Mouse (Mus musculus) hindbrain, embryonic 15.5 days (tissue): ENCODE measurements around the gene Psg19. TPM values are rescaled to one million over a fixed set of nuclear protein-coding genes. Genes with fewer than 3 reads are reported as not detected.
A peak's percentile ranks its signal among the peaks of the same experiment; 100 is the strongest.
"Not testable (repeated sequence)": the region's sequence is repeated elsewhere in the genome, so short reads cannot be mapped to it uniquely, and the experiment has no call there.

Experiments used
- ATAC-seq: fragments of 200-750 bp; cut with Nextera tagmentation; 2 replicates; pipeline ENCODE4 v1.8.0; 2017; ENCODE audit warnings: low read depth, moderate number of reproducible peaks, moderate TSS enrichment; ENCODE audit not compliant: low FRiP score
- H3K27ac ChIP-seq: fragments of 300-500 bp; sonication (generic); replicated peaks from 2 replicates; pipeline ENCODE4 v1.5.1; 2015; ENCODE audit warnings: mild to moderate bottlenecking, inconsistent platforms
- H3K27me3 ChIP-seq: fragments of 300-500 bp; sonication (generic); 2 replicates; pipeline ENCODE4 v1.6.1; 2015; ENCODE audit warnings: control low read depth, inconsistent platforms
- H3K36me3 ChIP-seq: fragments of 300-500 bp; sonication (generic); 2 replicates; pipeline ENCODE4 v1.6.1; 2015; ENCODE audit warnings: control low read depth, inconsistent platforms
- H3K4me1 ChIP-seq: fragments of 300-500 bp; sonication (generic); replicated peaks from 2 replicates; pipeline ENCODE4 v1.6.1; 2015; ENCODE audit warnings: control low read depth, inconsistent platforms
- H3K4me2 ChIP-seq: fragments of 300-500 bp; sonication (generic); 2 replicates; pipeline ENCODE4 v1.6.1; 2015; ENCODE audit warnings: moderate library complexity, mild to moderate bottlenecking, inconsistent platforms
- H3K4me3 ChIP-seq: fragments of 300-500 bp; sonication (generic); 2 replicates; pipeline ENCODE4 v1.5.1; 2015; ENCODE audit warnings: mild to moderate bottlenecking, inconsistent platforms
- H3K9ac ChIP-seq: fragments of 300-500 bp; sonication (generic); 2 replicates; pipeline ENCODE4 v1.6.1; 2015; ENCODE audit warnings: inconsistent platforms
- H3K9me3 ChIP-seq: fragments of 300-500 bp; sonication (generic); 2 replicates; pipeline ENCODE4 v1.6.1; 2016; ENCODE audit warnings: control low read depth, inconsistent platforms
- WGBS: fragments of 180-500 bp; shearing (Covaris S2); methylation state at CpG from one replicate; pipeline ENCODE4 v1.1.7; 2015; 5-methylcytosine and 5-hydroxymethylcytosine counted together
- polyA plus RNA-seq: library from polyadenylated mRNA; unstranded; fragments of >200 nt; fragmentation: Nextera tagmentation; extraction: Ambion mirVana; gene quantifications from 2 replicates; pipeline ENCODE4 v1.2.1, GENCODE M21; 2015

Psg19 gene
- polyA plus RNA-seq, 1 experiment from 2014 or later, result not detected

DNA sequence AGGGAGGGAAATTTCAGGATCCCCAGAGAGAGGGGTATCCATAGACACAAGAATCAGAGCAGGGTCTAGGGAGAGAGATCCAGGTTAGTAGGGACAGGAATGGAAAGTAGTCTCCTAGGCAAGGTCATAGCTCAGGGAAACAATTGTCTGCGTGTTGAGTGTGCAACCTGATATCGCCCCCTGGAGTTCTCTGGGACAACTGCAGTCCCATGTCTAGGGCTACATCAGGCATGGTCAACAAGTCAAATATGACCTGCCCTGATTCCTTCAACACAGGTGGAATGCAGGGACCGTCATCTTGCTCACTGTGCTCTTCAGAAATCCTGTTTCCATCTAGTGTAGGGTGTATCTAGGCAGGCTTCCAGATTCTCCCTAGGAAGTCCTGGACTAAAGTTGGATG, 809 bp upstream of the Psg19 start:
- Histone ChIP-seq H3K9me3 (no peaks in the 10 kb centered on the region), H3K27ac (no peak overlapping the region), H3K27me3 (no peaks in the 10 kb centered on the region), H3K9ac (no peak overlapping the region), H3K4me2 (no peak overlapping the region), H3K4me3 (no peak overlapping the region), H3K4me1 (no peaks in the 10 kb centered on the region), H3K36me3 (no peaks in the 10 kb centered on the region)
- no peak for ATAC-seq
- WGBS, result 53% methylated on average over 3 of the region's 3 CpGs

DNA sequence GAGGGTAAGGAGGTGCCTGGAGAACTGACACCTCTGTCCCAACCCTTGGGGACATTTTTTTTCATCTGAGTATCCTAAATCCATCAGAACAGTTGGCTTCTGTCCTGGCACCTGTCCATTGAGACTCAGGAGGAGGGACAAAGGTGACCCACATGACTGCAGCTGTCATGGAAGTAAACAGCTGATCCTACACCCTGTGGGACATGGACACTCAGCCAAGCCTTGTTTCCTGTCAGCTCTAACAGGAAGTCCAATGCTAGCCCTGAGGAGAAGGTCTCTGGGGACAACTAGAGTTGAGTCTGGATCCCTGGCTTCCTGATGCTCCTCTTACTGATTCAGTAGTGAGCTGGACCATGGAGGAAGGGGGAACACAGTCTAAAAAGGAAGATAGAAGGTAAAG, 7.6 kb downstream of the Psg19 start:
- H3K9ac ChIP-seq, H3K4me1 ChIP-seq, ATAC-seq, H3K9me3 ChIP-seq, H3K27me3 ChIP-seq, H3K36me3 ChIP-seq, H3K4me3 ChIP-seq, H3K27ac ChIP-seq, H3K4me2 ChIP-seq: not testable (repeated sequence)

DNA sequence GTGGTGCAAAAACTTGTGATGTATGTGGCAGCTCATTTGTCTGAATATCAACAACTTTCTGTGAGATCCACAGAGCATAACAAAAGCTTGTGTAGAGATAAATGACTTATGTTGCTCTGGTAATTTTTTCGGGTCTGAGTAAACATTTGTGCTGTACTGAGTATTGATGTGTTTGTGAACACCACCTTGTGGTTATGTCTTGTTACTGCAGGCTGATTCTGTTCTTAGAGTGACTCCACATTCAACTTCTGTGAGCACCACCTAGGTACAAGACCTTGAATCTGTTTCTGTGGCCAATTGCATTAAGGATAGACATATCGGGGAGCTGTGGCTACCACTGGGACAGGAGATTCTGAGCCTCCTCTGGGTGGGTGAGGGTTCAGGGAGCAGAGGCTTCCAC, 17.0 kb downstream of the Psg19 start:
- H3K4me2 ChIP-seq, H3K4me3 ChIP-seq, H3K27me3 ChIP-seq, ATAC-seq, H3K9me3 ChIP-seq, H3K4me1 ChIP-seq, H3K27ac ChIP-seq, H3K36me3 ChIP-seq, H3K9ac ChIP-seq: not testable (repeated sequence)
- 62% methylated on average over 2 of the region's 2 CpGs for WGBS

DNA sequence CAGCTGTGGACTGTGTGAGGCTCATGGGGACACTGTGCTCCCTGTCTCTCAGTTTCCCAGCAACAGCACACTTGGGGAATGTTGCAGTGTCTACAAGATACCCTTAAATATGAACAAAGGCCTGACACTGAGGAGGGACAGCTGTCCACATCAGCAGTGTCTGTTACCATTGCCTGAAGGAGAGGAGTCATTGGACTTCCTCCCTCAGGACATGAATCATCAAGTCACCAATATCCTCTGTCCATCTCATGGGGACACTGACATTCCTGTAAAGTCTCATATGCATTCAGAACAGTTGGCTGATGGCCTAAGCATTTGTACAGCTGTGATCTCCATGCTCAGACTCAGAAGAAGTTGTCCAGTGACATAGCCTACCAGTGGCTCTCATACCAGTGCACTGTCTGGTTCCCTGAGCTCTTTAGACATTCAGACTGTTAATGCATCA, 19.0 kb downstream of the Psg19 start:
- H3K36me3 ChIP-seq, result no peaks in the 10 kb centered on the region
- ATAC-seq, result no peak
- no peak overlapping the region for H3K9ac ChIP-seq
- H3K27me3 ChIP-seq, result no peaks in the 10 kb centered on the region
- H3K4me3 ChIP-seq, result no peak overlapping the region
- H3K27ac ChIP-seq, result no peak overlapping the region
- H3K9me3 ChIP-seq, result no peaks in the 10 kb centered on the region
- no peaks in the 10 kb centered on the region for H3K4me1 ChIP-seq
- H3K4me2 ChIP-seq, result no peak overlapping the region

DNA sequence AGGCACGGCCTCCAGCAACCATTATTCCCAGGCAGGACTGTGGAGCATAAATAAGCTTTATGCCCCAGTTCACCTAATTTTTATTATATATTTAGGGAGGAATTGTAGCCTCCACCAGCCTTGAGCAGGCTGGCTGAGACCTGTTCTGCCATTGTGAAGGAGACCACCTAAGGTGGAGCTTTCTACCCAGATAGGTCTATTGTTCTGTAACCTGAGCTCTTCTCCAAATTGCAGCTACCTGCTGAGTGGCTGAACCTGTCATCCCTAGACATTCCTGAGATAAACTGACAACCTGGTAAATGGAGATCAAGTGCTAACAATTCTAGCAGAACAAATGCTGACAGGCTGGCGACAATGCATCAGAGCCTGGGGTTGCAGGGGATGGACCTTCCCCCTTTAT, 35.4 kb downstream of the Psg19 start:
- not testable (repeated sequence) for H3K36me3 ChIP-seq, H3K27ac ChIP-seq, H3K9ac ChIP-seq, H3K4me1 ChIP-seq, ATAC-seq, H3K9me3 ChIP-seq, H3K4me3 ChIP-seq, H3K27me3 ChIP-seq, H3K4me2 ChIP-seq
- 50% methylated on average over 1 of the region's 2 CpGs for WGBS

DNA sequence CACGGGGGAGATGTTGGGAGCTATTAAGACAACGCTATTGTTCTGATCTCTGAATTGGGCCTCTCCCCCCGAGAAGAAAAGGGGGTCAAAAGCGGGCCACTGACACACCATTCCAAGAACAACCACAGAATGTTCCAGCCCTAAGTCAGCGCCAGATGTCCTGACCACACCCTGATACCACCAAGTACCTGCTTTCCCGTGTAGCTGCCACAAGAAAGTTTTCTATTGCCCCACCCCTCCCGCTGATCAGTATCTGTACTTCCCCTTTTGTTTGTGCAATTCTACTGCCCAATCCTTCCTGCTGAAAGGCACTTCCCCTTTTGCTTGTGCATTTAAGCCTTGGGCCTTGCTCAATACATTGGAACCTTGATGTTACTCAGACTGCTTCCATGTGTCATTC, 38.2 kb downstream of the Psg19 start:
- not testable (repeated sequence) for H3K27ac ChIP-seq, H3K9ac ChIP-seq, H3K4me2 ChIP-seq, H3K36me3 ChIP-seq, H3K4me3 ChIP-seq, H3K9me3 ChIP-seq, H3K27me3 ChIP-seq, H3K4me1 ChIP-seq, ATAC-seq
- WGBS, result 92% methylated on average over 7 of the region's 7 CpGs

DNA sequence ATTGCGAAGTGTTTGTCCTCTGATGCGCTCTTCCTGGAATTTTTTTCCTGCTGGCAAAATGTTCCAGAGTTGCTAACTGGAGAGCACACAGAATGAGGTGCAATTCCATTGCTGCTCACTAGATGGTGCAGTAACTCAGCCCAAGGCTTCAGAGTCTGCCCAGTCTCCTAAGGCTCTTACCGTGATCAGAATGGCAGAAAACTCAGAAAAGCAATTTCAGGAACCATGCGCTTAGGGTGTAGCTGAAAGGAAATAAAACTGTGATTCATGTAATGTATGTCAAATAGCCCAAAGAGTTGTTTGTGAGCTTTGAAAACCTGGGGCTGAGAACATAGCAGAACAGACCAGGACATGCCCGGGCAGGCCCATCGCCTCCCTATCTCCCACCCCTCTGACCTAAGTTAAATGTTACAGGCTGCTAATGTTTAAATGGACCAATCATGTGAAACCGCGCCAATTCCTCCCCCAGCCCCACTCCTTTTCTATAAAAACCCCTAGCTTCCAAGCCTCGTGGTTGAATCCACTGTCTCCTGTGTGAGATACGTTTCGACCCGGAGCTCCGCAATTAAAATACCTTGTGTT, 48.3 kb downstream of the Psg19 start:
- not testable (repeated sequence) for H3K27me3 ChIP-seq, H3K36me3 ChIP-seq, H3K9ac ChIP-seq, H3K4me1 ChIP-seq, H3K27ac ChIP-seq, H3K4me3 ChIP-seq, H3K9me3 ChIP-seq
- 42% methylated on average over 11 of the region's 13 CpGs for WGBS
- ATAC-seq, result peak; percentile 90
- 0 out of 2 replicates have a peak overlapping the region, but pooled peaks have one; percentile 7 for H3K4me2 ChIP-seq

DNA sequence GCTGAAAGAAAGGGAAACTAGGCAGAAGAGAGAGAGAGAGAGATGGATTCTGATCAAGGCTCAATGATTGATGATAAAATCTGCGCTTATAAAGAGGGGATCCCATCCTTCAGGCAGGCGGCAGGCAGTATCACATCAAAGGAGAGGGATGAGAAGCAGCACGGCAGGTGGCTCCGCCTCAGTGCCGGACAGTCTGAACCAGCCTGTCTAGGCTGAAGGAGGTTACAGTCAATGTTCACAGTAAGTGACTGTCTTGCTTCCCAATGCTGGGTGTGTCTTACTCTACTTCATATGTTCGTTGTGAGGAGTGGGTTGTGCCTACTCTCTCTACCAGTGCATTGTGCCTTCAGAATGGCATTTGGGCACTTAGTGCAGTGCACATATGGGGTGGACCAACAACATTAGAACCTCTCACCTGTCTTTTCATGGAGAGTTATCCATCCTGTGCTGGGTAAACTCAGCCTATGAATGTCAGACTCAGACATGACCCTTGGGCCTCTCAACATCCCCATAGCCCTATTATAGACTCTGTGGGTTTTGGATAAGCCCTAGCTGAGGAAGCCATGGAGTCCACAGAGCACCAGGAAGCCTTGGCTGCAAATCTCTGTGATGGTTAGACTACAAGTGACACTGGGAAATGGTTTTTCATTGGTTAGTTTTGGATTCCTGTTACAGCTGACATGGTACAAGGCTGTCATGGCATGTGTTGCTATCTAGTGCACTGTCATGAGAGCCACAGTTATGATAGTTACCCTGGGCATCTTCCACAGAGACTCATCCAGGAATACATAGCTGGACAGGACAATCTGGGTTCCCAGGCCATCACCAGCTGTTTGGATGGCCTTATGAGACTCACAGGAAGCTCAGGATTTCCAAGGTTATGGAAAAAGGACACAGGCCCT, 49.1 kb downstream of the Psg19 start:
- ATAC-seq, result peak; percentile 77; the same call in 1 of the 2 replicates
- H3K4me2 ChIP-seq, result no peak overlapping the region

DNA sequence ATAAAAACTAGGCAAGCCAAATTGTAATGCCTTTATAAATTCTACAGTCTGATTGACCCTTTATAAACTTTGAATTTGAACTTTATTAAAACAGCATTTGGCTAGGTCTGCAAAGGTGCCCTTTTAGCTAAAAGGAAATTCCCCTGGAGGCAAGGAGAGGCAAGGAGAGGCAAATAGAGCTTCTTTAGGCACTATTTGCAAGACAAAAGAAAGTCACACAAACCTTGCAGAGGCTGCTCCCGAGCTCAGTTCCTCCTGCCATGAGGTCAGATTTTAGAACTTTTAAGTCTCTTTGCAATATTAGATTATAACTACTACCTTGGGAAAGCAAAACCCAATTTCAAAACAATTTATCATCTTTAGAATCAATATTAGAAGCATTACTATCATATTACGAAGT, 50.9 kb downstream of the Psg19 start:
- not testable (repeated sequence) for H3K27me3 ChIP-seq, H3K4me1 ChIP-seq, H3K36me3 ChIP-seq, H3K27ac ChIP-seq, H3K4me3 ChIP-seq, H3K4me2 ChIP-seq, H3K9ac ChIP-seq, ATAC-seq, H3K9me3 ChIP-seq
- 52% methylated on average over 2 of the region's 2 CpGs for WGBS

More for the DNA sequence above, 49.1 kb downstream of the Psg19 start:
- Histone ChIP-seq H3K27me3 (peaks cover 8% of the 10 kb centered on the region; the same call in 1 of the 2 replicates), H3K9me3 (no peaks in the 10 kb centered on the region), H3K4me3 (no peak overlapping the region), H3K4me1 (peaks cover 6% of the 10 kb centered on the region), H3K9ac (no peak overlapping the region), H3K27ac (no peak overlapping the region), H3K36me3 (no peaks in the 10 kb centered on the region)
- 14% methylated on average over 6 of the region's 6 CpGs for WGBS

DNA sequence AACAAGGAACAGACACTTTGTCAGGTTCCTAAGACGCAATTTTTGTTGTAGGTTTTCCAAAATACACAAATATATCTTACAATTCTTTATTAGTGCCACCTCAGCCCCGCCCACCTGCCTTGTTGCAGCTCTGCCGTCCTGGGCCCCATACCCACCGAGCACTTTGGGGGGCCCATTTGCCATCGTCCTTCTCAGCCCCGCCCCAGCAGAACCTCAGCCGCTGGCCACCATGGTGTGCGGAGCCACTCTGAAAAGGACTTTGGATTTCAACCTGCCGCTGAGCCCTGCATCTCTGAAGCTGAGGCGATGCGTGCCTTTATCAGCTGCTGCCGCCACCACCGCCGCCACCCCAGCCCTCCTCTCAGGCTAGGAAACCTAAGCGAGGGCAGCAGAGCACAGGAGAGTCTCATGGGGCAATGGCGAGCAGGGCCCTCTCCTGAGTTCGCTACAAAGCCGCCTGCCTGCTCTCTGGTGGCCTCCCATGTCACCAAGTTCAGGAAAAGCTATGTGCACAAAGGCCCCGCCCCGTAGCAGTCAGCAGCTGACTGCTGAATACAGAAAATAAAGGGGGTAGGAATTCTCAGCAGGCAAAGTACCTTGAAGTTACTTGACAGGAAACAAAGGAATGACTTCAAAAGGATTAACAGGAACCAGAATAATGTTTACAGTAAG, 52.0 kb downstream of the Psg19 start:
- H3K4me3 ChIP-seq, result peak overlapping the region; percentile 37
- peak overlapping the region; percentile 39 for H3K9ac ChIP-seq
- no peaks in the 10 kb centered on the region for H3K9me3 ChIP-seq
- ATAC-seq, result peak; percentile 72
- H3K36me3 ChIP-seq, result no peaks in the 10 kb centered on the region
- WGBS, result 11% methylated on average over 20 of the region's 20 CpGs
- peak overlapping the region; percentile 48; the same call in 1 of the 2 replicates for H3K27ac ChIP-seq
- peak overlapping the region; percentile 53 for H3K4me2 ChIP-seq
- peaks cover 6% of the 10 kb centered on the region for H3K4me1 ChIP-seq
- H3K27me3 ChIP-seq, result peaks cover 8% of the 10 kb centered on the region; the same call in 1 of the 2 replicates
